Mouse (Mus musculus): Measurements from ENCODE around the gene Vgf.
A peak's percentile ranks its signal among the peaks of the same experiment; 100 is the strongest.

Gene Vgf

GRCm38 (mm10) chr5:137031076-137032032 lies 5.2 kb downstream of the Vgf start:
- no peak for DNase-seq

DNA sequence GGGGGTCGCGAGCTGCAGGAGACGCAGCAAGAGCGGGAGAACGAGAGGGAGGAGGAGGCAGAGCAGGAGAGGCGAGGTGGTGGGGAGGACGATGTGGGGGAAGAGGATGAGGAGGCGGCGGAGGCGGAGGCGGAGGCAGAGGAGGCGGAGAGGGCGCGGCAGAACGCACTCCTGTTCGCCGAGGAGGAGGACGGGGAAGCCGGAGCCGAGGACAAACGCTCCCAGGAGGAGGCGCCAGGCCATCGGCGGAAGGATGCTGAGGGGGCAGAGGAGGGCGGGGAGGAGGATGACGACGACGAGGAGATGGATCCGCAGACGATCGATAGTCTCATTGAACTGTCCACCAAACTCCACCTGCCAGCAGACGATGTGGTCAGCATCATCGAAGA lies 5.8 kb downstream of the Vgf start:
- DNase-seq, result no peak

DNA sequence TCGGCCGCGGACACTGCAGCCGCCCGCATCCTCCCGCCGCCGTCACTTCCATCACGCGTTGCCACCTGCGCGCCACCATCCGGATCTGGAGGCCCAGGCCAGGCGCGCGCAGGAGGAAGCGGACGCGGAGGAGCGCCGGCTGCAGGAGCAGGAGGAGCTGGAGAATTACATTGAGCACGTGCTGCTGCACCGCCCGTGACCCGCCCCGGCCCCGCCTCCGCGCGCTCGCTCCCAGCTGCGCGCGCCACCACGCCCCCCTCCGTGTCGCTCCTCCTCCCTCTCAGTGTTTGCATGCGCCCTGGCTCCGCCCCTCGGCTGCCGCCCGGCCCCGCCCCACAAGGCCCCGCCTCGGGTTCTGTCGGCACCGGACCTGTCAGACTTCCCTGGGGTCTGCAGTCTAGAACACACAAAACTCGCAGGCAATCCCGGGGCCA lies 6.5 kb downstream of the Vgf start:
- DNase-seq, result peak; percentile 87

DNA sequence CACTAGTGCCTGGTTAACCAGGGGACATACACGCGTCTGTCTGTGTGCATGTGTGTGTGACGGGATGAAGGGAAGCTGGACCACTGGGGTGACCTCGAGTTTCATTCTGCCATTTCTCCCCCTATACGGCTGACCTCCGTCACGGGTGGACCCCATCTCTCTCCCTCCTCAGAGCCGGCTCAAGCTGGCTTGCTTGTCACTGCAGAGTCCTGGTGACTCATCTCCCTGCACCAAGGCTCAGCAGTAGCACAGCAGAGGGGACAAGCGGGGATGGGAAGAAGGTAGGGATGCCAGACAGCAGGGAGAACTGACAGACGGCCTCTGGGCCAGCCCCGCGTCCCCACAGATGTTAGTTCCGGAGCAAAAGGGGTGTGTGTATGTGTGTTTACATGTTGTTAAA lies 10.0 kb downstream of the Vgf start:
- no peak for DNase-seq

DNA sequence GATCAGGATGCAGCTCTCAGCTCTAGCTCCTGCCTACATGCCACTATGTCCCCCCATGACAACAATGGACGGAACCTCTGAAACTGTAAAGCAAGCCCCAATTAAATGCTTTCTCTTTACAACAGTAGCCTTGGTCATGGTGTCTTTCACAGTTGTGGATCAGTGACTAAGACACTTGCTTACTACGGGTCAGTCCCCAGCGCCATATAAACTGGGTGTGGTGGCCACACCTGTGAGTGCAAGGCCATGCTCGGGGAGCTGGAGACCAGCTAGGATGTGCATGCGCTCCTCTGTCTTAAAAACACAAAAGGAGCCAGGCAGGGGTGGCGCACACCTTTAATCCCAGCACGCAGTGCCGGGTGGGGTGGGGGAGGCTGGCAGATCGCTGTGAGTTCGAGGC lies 13.3 kb downstream of the Vgf start:
- DNase-seq, result no peak

DNA sequence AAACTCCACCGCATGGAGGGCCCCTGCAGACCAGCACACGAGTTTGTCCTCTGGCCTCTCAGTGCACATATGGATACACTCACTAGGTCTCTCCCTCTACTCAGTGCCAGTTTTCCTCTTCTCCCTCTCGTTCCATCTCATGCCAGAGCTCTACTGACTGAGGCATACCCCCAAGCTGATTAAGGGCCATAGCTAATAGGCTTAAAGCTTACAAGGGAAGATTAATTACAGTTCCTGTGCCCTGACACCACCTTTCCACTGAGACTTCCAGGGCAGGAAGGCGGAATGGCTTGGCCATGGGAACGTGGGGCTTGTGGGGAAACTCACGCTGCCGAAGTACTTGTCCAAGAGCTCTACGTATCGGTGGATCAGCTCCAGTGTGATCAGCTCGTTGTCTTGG lies 15.2 kb downstream of the Vgf start:
- DNase-seq, result no peak

- DNase-seq, result no peak
Measured at GRCm38 (mm10) chr5:137043997-137044396, 17.8 kb downstream of the Vgf start.

DNA sequence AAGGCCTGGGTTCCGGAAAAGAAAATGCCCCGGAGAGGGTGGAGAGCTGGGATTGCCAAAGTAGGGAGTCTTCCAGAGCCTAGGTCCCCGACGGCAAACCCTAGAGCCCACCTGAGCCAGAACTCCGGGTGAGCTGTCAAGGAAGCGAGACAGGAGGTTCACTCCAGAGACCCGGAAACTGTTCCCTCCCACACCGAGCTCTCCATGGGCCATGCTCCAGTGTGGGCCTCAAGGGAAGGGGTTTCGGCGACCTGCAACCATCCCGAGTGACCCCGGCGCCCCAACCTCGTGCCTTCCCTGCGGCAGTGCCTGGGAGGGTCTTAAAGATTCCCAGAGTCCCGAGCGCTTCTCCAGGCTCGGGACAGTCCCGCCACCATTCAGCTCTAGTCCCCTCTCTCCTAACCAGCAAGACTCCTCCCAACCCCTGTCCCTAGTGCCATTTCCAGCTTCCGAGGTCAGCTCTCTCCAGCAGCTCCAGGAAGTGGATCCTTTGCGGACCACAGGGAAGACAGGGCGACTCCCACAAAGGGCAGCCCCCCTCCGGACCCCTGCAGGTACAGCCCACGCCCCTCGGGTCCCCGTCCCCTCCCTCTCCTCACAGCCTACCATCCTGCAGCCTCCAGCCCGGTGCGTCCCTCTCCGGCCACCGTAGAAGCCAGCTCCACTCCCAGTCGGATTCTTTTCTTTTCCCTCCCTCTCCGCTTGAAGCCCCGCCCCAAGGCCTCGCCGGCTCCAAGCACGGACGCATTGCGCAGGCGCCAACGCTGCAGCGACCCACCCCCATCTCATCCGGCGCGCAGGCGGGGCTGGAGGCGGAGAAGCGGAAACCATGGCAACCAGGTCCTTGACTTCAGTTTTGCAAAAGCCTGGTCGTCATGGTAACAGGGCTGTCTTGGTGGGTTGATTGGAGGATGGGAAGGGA lies 19.5 kb downstream of the Vgf start, which contains the start of gene Ap1s1:
Gene Ap1s1, minus strand, starts transcription at position 734 of the 922 bp plus-strand sequence.
- peak; percentile 97 for DNase-seq

DNA sequence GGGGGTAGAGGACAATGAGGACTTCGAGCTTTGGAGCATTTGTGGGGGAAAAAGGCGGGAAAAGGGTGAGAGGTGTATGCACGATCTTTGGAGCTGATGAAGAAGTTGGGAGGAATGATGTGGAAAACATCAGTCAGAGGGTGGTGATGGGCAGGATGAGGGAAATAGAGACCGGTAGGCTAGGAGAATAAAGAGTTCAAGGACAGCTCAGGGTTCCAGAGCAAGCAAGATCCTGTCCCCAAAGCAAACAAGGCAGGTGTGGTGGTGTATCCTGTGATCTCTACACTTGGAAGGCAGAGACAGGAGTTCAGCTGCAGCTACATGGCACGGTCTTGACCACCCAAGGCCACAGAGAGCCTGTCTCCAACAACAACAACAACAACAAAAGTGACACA lies 20.1 kb downstream of the Vgf start:
- DNase-seq, result no peak

GRCm38 (mm10) chr5:137046991-137047390 lies 20.8 kb downstream of the Vgf start:
- DNase-seq, result no peak

- peak; percentile 74 for DNase-seq
Measured at GRCm38 (mm10) chr5:137051125-137051524, 24.9 kb downstream of the Vgf start.

DNA sequence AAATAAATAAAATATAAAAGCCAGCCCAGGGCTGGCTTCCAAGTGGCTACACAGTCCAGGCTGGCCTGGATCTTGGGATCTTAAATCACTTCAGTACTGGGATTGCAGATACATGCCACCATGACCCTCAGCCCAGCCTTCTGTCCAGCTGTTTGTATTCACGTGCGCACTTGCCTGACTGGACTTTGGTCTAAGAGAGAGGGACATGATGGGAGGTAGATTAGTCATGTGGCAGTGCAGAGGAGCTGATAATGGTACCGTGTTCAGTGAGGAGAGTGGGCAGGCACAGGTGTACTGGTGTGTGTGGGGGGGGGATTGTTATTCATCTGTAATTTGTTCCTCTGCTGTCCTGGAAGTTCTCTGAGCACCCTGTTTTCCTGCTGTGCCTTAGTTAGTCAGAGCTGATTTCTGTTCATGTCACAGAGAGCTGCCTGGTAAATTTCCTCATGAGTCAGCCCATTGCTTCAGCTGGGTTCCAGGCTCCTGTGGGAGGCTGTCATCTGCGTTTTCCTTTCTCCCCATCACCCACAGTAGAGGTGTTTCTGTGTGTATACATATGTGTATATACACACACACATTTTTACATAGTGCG lies 25.8 kb downstream of the Vgf start:
- DNase-seq, result peak; percentile 55

DNA sequence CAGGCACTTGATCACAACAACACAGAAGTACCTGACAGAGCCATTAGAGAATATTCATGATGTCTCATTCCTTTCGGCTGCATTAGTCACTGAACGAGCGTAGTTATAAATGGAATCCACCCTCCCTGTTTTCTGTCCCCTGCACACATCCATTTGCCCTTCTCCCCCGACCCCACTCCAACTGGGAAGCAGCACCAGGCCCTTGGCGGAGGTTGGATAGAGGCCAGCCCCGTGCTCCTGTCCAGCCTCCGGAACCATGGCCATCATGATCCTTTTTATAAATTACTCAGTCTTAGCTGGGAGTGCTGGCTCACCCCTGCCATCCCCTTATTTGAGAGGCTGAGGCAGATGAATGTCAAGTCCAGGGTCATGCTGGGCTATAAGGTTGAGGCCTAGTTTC lies 28.1 kb downstream of the Vgf start:
- DNase-seq, result no peak

DNA sequence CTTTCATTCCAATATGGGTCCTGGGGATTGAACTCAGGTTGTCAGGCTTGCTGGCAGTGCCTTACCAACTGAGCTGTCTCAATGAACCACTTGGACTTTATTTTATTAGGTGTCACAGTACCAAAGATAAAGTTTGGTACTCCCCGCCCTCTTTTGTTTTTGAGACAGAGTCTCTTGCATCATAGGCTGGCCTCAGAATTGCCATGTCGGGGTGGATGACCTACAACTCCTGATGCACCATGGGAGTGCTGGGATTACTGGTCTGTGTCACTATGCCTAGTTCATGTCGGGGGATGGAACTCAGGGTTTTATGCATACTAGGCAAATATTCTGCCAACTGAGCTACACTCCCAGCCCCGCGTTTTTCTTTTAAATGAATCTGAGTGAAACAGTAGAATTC lies 28.7 kb downstream of the Vgf start:
- no peak for DNase-seq

GRCm38 (mm10) chr5:137061809-137062481 lies 35.8 kb downstream of the Vgf start:
- peak; percentile 52 for DNase-seq

DNA sequence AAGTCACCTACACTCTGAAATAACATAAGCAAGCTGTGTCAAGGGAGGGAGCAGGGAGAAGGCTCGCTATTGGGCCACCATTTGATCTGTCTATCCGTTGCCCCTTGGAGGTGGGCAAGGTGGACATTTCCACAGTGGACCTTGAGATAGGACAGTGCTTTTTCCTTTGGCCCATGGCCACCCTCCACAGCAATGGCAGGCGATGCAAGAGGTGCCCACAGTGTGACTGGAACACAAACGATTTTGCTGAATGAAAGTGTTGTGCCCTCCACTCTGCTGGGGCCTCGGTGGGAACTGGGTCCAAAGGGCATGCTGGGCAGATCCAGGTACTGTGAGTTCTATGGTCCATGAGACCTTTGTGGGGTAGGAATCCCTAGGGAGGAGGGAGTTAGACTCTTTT lies 36.4 kb downstream of the Vgf start:
- DNase-seq, result no peak

DNA sequence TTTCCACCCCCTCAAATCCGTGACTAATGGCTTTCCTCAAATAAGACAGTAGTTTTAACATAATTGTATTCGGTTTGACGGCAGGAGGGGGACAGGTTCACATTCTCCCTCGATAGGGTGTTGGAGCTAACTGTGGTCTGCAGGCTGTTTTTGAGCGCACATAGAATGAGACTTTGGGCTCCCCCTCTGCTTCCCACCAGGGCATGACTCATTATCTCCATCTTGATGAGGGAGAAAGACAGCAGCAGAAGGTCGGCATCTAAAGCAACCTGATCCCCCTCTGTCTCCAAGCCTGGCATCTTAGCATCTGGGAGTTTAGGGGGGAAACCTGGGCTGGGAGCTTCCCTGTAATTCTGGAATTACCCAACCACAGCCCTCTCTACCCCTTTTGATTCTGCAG lies 39.3 kb downstream of the Vgf start:
- DNase-seq, result no peak

DNA sequence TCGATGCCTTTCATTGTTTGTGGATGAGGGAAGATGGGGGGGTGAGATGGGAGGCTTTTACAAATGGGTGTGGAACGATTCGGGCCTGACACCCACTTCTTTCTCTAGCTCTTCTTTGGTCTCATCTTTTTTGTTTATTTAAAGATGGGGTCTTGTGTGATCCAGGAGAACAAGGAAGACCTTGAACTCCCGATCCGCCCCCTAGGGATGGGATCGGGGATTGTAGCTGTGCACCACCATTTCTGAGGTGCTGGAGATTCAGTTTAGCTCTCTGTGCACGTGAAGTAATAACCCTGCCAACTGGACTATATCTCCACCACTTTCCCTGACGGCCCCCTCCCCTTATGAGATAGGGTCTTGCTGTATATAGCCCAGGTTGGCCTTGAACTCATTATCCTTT lies 39.7 kb downstream of the Vgf start:
- no peak for DNase-seq

GRCm38 (mm10) chr5:137068711-137069110 lies 42.5 kb downstream of the Vgf start:
- no peak for DNase-seq

GRCm38 (mm10) chr5:137070881-137071605 lies 44.9 kb downstream of the Vgf start:
- DNase-seq, result no peak

GRCm38 (mm10) chr5:137072079-137072960 lies 46.1 kb downstream of the Vgf start, which contains the start of gene Serpine1:
Serpine1 (minus strand) TSS chr5:137072268.
- DNase-seq, result peak; percentile 98
